Mouse (Mus musculus): ENCODE measurements around the gene Ctdsp2. TPM values are rescaled to one million over a fixed set of nuclear protein-coding genes. Genes with fewer than 3 reads are reported as not detected.

Gene Ctdsp2
- total RNA-seq, 2 experiments from 2014 or later: 137 to 168 TPM

- peak; percentile 72 for DNase-seq
These were observed 16.1 kb upstream of the Ctdsp2 start for GRCm38 (mm10) chr10:126962271-126962965.

GRCm38 (mm10) chr10:126962966-126963330 lies 15.6 kb upstream of the Ctdsp2 start:
- DNase-seq: peak; percentile 62

- no peak for DNase-seq
These were observed 14.7 kb upstream of the Ctdsp2 start for GRCm38 (mm10) chr10:126963821-126964220.

- no peak for DNase-seq
These were observed 7.0 kb upstream of the Ctdsp2 start for GRCm38 (mm10) chr10:126971363-126972050.

GRCm38 (mm10) chr10:126972051-126972725 lies 6.3 kb upstream of the Ctdsp2 start:
- DNase-seq: peak; percentile 64

- DNase-seq: no peak
These were observed 5.5 kb upstream of the Ctdsp2 start for GRCm38 (mm10) chr10:126972988-126973387.

- DNase-seq: no peak
These were observed 2.8 kb upstream of the Ctdsp2 start for GRCm38 (mm10) chr10:126975706-126976105.

- DNase-seq: peak; percentile 13
These were observed 1.4 kb upstream of the Ctdsp2 start for GRCm38 (mm10) chr10:126977076-126977475.

GRCm38 (mm10) chr10:126979121-126979635 lies 661 bp downstream of the Ctdsp2 start:
- DNase-seq: peak; percentile 85

- peak; percentile 79 for DNase-seq
These were observed 1.2 kb downstream of the Ctdsp2 start for GRCm38 (mm10) chr10:126979636-126980151.

- peak; percentile 62 for DNase-seq
These were observed 1.9 kb downstream of the Ctdsp2 start for GRCm38 (mm10) chr10:126980221-126980932.

- no peak for DNase-seq
These were observed 2.5 kb downstream of the Ctdsp2 start for GRCm38 (mm10) chr10:126980933-126981530.

GRCm38 (mm10) chr10:126981746-126982145 lies 3.2 kb downstream of the Ctdsp2 start:
- DNase-seq: peak; percentile 49

- peak; percentile 12 for DNase-seq
These were observed 4.7 kb downstream of the Ctdsp2 start for GRCm38 (mm10) chr10:126983193-126983725.

GRCm38 (mm10) chr10:126984189-126985004 lies 5.9 kb downstream of the Ctdsp2 start:
- peak; percentile 69 for DNase-seq

GRCm38 (mm10) chr10:126985127-126985526 lies 6.6 kb downstream of the Ctdsp2 start:
- DNase-seq: no peak

GRCm38 (mm10) chr10:126985579-126985978 lies 7.1 kb downstream of the Ctdsp2 start:
- DNase-seq: no peak

- DNase-seq: peak; percentile 90
These were observed 8.0 kb downstream of the Ctdsp2 start for GRCm38 (mm10) chr10:126986541-126986961.

- DNase-seq: no peak
These were observed 8.9 kb downstream of the Ctdsp2 start for GRCm38 (mm10) chr10:126987183-126988118.
